Comparison of ENCODE assay signal across 24 mouse cellular contexts in the genomic region with DNA sequence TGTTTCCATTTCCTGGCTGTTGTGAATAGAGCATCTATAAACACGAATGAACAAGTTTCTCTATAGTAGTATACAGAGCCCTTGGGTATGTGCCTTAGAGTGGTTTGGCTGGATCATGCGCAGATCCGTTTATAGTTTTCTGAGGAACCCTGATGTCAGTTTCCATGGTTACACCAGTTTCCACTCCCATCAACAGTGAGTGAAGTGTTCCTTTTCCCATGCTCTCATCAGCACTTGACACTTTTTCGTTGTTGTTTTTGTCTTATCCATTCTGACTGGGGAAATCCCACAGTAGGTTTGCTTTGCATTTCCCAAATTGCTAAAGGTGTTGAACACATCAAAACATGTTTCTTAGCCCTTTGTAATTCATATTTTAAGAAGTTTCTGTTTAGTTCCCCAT. TPM values are rescaled to one million over a fixed set of nuclear protein-coding genes. Genes with fewer than 3 reads are reported as not detected.
DNase-seq lines count a peak whose midpoint lies in the region; ATAC-seq and TF ChIP-seq lines count a peak whose summit lies in the region.
"Had no signal": no experiment of that assay in that cellular context is flagged by ENCODE, and none has a peak within 500 bp of the region (broad histone marks: within the 10 kb centered on the region; RNA-seq: fewer than 3 reads in every experiment).

No protein-coding gene starts in this region.

- H3K27ac ChIP-seq in forebrain, embryonic 16.5 days (ENCODE audit: low read length) = no peak overlapping the region
- no peak overlapping the region for H3K27ac ChIP-seq in forebrain, embryonic 15.5 days (replicated peaks)
- no peak overlapping the region for H3K27ac ChIP-seq in midbrain, postnatal 0 days (ENCODE audit: low read depth, low read length)
- no peak overlapping the region for H3K27ac ChIP-seq in midbrain, embryonic 10.5 days (replicated peaks)
- H3K27ac ChIP-seq in stomach, postnatal 0 days (replicated peaks) = no peak overlapping the region
- no peak overlapping the region for H3K27ac ChIP-seq in gastrocnemius, adult 2 months
- H3K27ac ChIP-seq: embryonic facial prominence, embryonic 15.5 days; forebrain, embryonic 10.5 days; heart, adult 2 months; heart, embryonic 15.5 days; hindbrain, embryonic 13.5 days had no signal

- no peak overlapping the region for H3K4me3 ChIP-seq in forebrain, embryonic 16.5 days (replicated peaks; ENCODE audit: low read length)
- no peak overlapping the region for H3K4me3 ChIP-seq in forebrain, embryonic 15.5 days
- H3K4me3 ChIP-seq in midbrain, postnatal 0 days (ENCODE audit: low read depth, low read length) = no peak overlapping the region
- H3K4me3 ChIP-seq in midbrain, embryonic 10.5 days = no peak overlapping the region
- H3K4me3 ChIP-seq in stomach, postnatal 0 days (ENCODE audit: low read depth, low read length) = no peak overlapping the region
- no peak overlapping the region for H3K4me3 ChIP-seq in gastrocnemius, adult 2 months
- H3K4me3 ChIP-seq: embryonic facial prominence, embryonic 15.5 days; erythroblast, embryonic 14.5 days; forebrain, embryonic 10.5 days; heart, adult 2 months; heart, embryonic 15.5 days; hindbrain, embryonic 13.5 days had no signal

- intact Hi-C loops in gastrocnemius, adult 2 months (cut with DNase I) = no loop called here

- no peaks in the 10 kb centered on the region for H3K9me3 ChIP-seq in forebrain, embryonic 16.5 days (ENCODE audit: control insufficient read depth, low read length)
- H3K9me3 ChIP-seq in forebrain, embryonic 15.5 days = no peaks in the 10 kb centered on the region
- H3K9me3 ChIP-seq in midbrain, postnatal 0 days (ENCODE audit: low read length) = no peaks in the 10 kb centered on the region
- no peaks in the 10 kb centered on the region for H3K9me3 ChIP-seq in midbrain, embryonic 10.5 days (replicated peaks)
- no peaks in the 10 kb centered on the region for H3K9me3 ChIP-seq in stomach, postnatal 0 days (ENCODE audit: control insufficient read depth, low read length)
- H3K9me3 ChIP-seq: embryonic facial prominence, embryonic 15.5 days; forebrain, embryonic 10.5 days; G1E; heart, embryonic 15.5 days; hindbrain, embryonic 13.5 days had no signal

- TF ChIP-seq CTCF in midbrain, postnatal 0 days (IDR thresholded peaks at IDR 0.05) = no peak
- no peak for TF ChIP-seq CTCF in brain, embryonic 14.5 days (IDR thresholded peaks at IDR 0.05; ENCODE audit: borderline replicate concordance, extremely low read depth, insufficient read depth, insufficient read length)
- TF ChIP-seq CTCF in stomach, postnatal 0 days (IDR thresholded peaks at IDR 0.05; ENCODE audit: low read depth) = no peak
- TF ChIP-seq CTCF in gastrocnemius, adult 2 months (IDR thresholded peaks at IDR 0.05) = no peak

- ATAC-seq in forebrain, embryonic 16.5 days = 0 out of 2 replicates have a peak, but pooled peaks have one; percentile 52
- no peak for ATAC-seq in forebrain, embryonic 15.5 days (replicated peaks)
- no peak for ATAC-seq in midbrain, postnatal 0 days (ENCODE audit: low FRiP score)
- no peak for ATAC-seq in stomach, postnatal 0 days (ENCODE audit: low FRiP score, low TSS enrichment)

- H3K9ac ChIP-seq in forebrain, embryonic 16.5 days (replicated peaks; ENCODE audit: low read depth, low read length) = no peak overlapping the region
- no peak overlapping the region for H3K9ac ChIP-seq in forebrain, embryonic 15.5 days (replicated peaks)
- H3K9ac ChIP-seq in midbrain, postnatal 0 days (replicated peaks; ENCODE audit: low read length, poor library complexity, severe bottlenecking) = no peak overlapping the region
- H3K9ac ChIP-seq in stomach, postnatal 0 days (ENCODE audit: low read length) = no peak overlapping the region
- H3K9ac ChIP-seq: embryonic facial prominence, embryonic 15.5 days; heart, embryonic 15.5 days; hindbrain, embryonic 13.5 days had no signal

- no peaks in the 10 kb centered on the region for H3K27me3 ChIP-seq in forebrain, embryonic 16.5 days (replicated peaks; ENCODE audit: control insufficient read depth, insufficient read depth, low read length)
- H3K27me3 ChIP-seq in forebrain, embryonic 15.5 days = no peaks in the 10 kb centered on the region
- H3K27me3 ChIP-seq in midbrain, postnatal 0 days (ENCODE audit: insufficient read depth, low read length) = no peaks in the 10 kb centered on the region
- H3K27me3 ChIP-seq in midbrain, embryonic 10.5 days (ENCODE audit: low read depth, poor library complexity, severe bottlenecking) = no peaks in the 10 kb centered on the region
- H3K27me3 ChIP-seq in stomach, postnatal 0 days (ENCODE audit: control insufficient read depth, insufficient read depth, low read length) = no peaks in the 10 kb centered on the region
- H3K27me3 ChIP-seq: embryonic facial prominence, embryonic 15.5 days; heart, embryonic 15.5 days; hindbrain, embryonic 13.5 days had no signal

- 71% methylated on average over 4 of the region's 4 CpGs for WGBS in forebrain, embryonic 16.5 days
- WGBS in forebrain, embryonic 15.5 days = 55% methylated on average over 4 of the region's 4 CpGs
- WGBS in midbrain, postnatal 0 days = 56% methylated on average over 4 of the region's 4 CpGs
- WGBS in midbrain, embryonic 10.5 days = 89% methylated on average over 4 of the region's 4 CpGs
- WGBS in stomach, postnatal 0 days = 74% methylated on average over 4 of the region's 4 CpGs

- no peak for TF ChIP-seq POLR2A in brain, embryonic 14.5 days (IDR thresholded peaks at IDR 0.05; ENCODE audit: borderline replicate concordance, extremely low read depth, insufficient read depth, insufficient read length, poor library complexity, severe bottlenecking)

- DNase-seq in midbrain, postnatal 0 days (ENCODE audit: low spot score) = peak; percentile 24
- no peak for DNase-seq in midbrain, embryonic 10.5 days (ENCODE audit: low spot score)
- peak; percentile 34 for DNase-seq in brain, embryonic 14.5 days (ENCODE audit: low read depth)
- no peak for DNase-seq in stomach, postnatal 0 days (ENCODE audit: low spot score)
- DNase-seq in Muller cell, postnatal 12 days (ENCODE audit: inconsistent ontology term) = no peak
- no peak for DNase-seq in gastrocnemius, adult 2 months
- DNase-seq: adrenal gland, postnatal 14 days; B cell, adult 2 months; cerebellum, adult 2 months; cerebellum, postnatal 10 days; embryo, embryonic 11 days; gastrocnemius, postnatal 14 days; heart, adult 2 months; heart, postnatal 14 days; kidney, adult 18-20 months had no signal

- no peaks in the 10 kb centered on the region for H3K36me3 ChIP-seq in forebrain, embryonic 16.5 days (ENCODE audit: control insufficient read depth, insufficient read depth)
- H3K36me3 ChIP-seq in forebrain, embryonic 15.5 days = no peaks in the 10 kb centered on the region
- H3K36me3 ChIP-seq in midbrain, postnatal 0 days (ENCODE audit: insufficient read depth, low read length) = no peaks in the 10 kb centered on the region
- no peaks in the 10 kb centered on the region for H3K36me3 ChIP-seq in midbrain, embryonic 10.5 days
- H3K36me3 ChIP-seq in stomach, postnatal 0 days (ENCODE audit: control insufficient read depth, insufficient read depth, low read length) = no peaks in the 10 kb centered on the region
- H3K36me3 ChIP-seq: embryonic facial prominence, embryonic 15.5 days; forebrain, embryonic 10.5 days; G1E; heart, embryonic 15.5 days; hindbrain, embryonic 13.5 days had no signal

- no peaks in the 10 kb centered on the region for H3K4me1 ChIP-seq in forebrain, embryonic 16.5 days (replicated peaks; ENCODE audit: control insufficient read depth, insufficient read depth, low read length)
- no peaks in the 10 kb centered on the region for H3K4me1 ChIP-seq in forebrain, embryonic 15.5 days
- H3K4me1 ChIP-seq in midbrain, postnatal 0 days (ENCODE audit: insufficient read depth, low read length) = no peaks in the 10 kb centered on the region
- no peaks in the 10 kb centered on the region for H3K4me1 ChIP-seq in midbrain, embryonic 10.5 days
- no peaks in the 10 kb centered on the region for H3K4me1 ChIP-seq in stomach, postnatal 0 days (replicated peaks; ENCODE audit: control insufficient read depth, insufficient read depth)
- H3K4me1 ChIP-seq: embryonic facial prominence, embryonic 15.5 days; forebrain, embryonic 10.5 days; heart, embryonic 15.5 days; hindbrain, embryonic 13.5 days had no signal

- no peak overlapping the region for H3K4me2 ChIP-seq in forebrain, embryonic 16.5 days (ENCODE audit: low read length)
- no peak overlapping the region for H3K4me2 ChIP-seq in forebrain, embryonic 15.5 days (replicated peaks)
- no peak overlapping the region for H3K4me2 ChIP-seq in midbrain, postnatal 0 days (ENCODE audit: low read depth, low read length, poor library complexity, severe bottlenecking)
- no peak overlapping the region for H3K4me2 ChIP-seq in stomach, postnatal 0 days (replicated peaks; ENCODE audit: low read depth)
- H3K4me2 ChIP-seq: embryonic facial prominence, embryonic 15.5 days; heart, embryonic 11.5 days; heart, embryonic 15.5 days; hindbrain, embryonic 13.5 days had no signal

- no peak for TF ChIP-seq EP300 in stomach, postnatal 0 days (optimal IDR thresholded peaks at IDR 0.05)

RNA-seq across cellular contexts. Expression of gene Shld1, which starts 16.4 kb away (rescaled TPM):
- polyA plus RNA-seq in forebrain, embryonic 16.5 days (2015; fragmentation: Nextera tagmentation; extraction: Ambion mirVana) = 21.6 and 22.0 TPM in 2 replicates
- 22.1 and 24.6 TPM in 2 replicates for polyA plus RNA-seq in forebrain, embryonic 15.5 days (2015; fragmentation: Nextera tagmentation; extraction: Ambion mirVana)
- total RNA-seq in midbrain, postnatal 0 days (2014; rRNA removed) = 16.0 and 17.1 TPM in 2 replicates
- polyA plus RNA-seq in midbrain, postnatal 0 days (2015; fragmentation: Nextera tagmentation; extraction: Ambion mirVana) = 15.7 and 17.1 TPM in 2 replicates
- 16.4 and 20.4 TPM in 2 replicates for polyA plus RNA-seq in midbrain, embryonic 10.5 days (2016; fragmentation: Nextera tagmentation; extraction: Ambion mirVana)
- polyA plus RNA-seq in brain, embryonic 14.5 days (2012; rRNA removed) = 21.4 and 26.6 TPM in 2 replicates
- 9.8 and 10.5 TPM in 2 replicates for polyA plus RNA-seq in stomach, postnatal 0 days (2015; fragmentation: Nextera tagmentation; extraction: Ambion mirVana)
- total RNA-seq in gastrocnemius, adult 2 months (2021) = 1 to 10 TPM; 6.2 to 6.9 TPM

Comparison
In these comparisons a context has a peak if more than half of its experiments do, and no peak if none do; other contexts are left out.
1. DNase-seq: peak in midbrain, postnatal 0 days (single experiment) and brain, embryonic 14.5 days (single experiment); none in midbrain, embryonic 10.5 days (single experiment), stomach, postnatal 0 days (single experiment), Muller cell, postnatal 12 days (single experiment) and gastrocnemius, adult 2 months (single experiment).